Mouse (Mus musculus): ENCODE results near the gene Tex45. TPM values are rescaled to one million over a fixed set of nuclear protein-coding genes. Genes with fewer than 3 reads are reported as not detected.

The Tex45 gene
- polyA plus RNA-seq, 1 experiment from 2014 or later: not detected

DNA sequence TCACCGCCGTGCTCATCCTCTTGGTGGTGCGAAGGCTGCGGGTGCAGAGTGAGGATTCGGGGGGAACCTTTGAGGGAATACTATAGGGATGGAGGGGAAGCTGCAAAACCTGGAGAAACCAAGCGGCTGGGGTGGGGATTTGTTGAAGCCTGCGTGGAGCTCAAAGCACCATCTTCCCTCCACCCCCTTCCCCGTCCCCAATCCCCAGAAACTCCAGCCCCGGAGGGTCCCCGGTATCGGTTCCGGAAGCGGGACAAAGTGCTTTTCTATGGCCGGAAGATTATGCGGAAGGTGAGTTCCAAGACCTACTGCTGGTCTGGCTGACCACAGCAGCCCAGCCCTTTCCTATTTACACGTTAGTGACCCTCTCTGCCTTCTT is 46.4 kb downstream of the Tex45 start:
- Histone ChIP-seq H3K4me3 (ENCODE audit: low read depth, low read length) (peak overlapping the region; percentile 76), H3K4me1 (replicated peaks; ENCODE audit: control insufficient read depth, insufficient read depth, low read length) (no peaks in the 10 kb centered on the region), H3K9me3 (ENCODE audit: control insufficient read depth) (no peaks in the 10 kb centered on the region), H3K27me3 (replicated peaks; ENCODE audit: control insufficient read depth, insufficient read depth, low read length) (no peaks in the 10 kb centered on the region), H3K36me3 (ENCODE audit: control insufficient read depth, insufficient read depth) (peaks cover 34% of the 10 kb centered on the region), H3K4me2 (replicated peaks; ENCODE audit: low read depth) (peak overlapping the region; percentile 91), H3K27ac (ENCODE audit: low read depth, low read length) (peak overlapping the region; percentile 17; the same call in 1 of the 2 replicates), H3K9ac (ENCODE audit: low read depth, low read length) (peak overlapping the region; percentile 24; the same call in 1 of the 2 replicates)
- TF ChIP-seq CTCF (IDR thresholded peaks at IDR 0.05; ENCODE audit: low read depth): no peak
- ATAC-seq: no peak
- WGBS: 4% methylated on average over 16 of the region's 16 CpGs

DNA sequence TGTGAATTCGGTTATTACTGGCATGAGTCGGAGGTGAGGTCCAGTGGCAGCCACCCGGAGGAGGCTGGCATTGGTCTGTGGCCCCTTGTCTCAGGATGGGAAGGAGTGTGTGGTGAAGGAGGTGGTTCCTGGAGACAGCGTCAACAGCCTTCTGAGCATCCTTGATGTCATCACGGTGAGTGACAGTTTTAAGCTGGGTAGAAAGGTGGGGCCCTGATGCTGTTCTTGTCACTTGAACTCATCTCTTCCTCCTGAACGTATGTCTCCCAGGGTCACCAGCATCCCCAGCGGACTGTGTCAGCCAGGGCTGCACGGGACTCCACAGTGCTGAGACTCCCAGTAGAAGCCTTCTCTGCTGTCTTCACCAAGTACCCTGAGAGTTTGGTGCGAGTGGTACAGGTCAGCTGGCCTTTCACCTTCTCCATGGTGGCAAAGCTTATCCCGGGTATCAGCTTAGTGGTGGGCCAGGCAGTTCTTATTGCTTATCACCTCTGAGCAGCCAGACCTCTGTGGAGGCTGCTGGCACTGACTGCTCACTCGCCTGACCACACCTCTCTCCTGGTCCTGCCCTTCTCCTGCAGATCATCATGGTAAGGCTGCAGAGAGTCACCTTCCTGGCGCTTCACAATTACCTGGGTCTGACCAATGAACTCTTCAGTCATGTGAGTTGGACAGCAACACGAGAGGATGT is 51.5 kb downstream of the Tex45 start:
- H3K27me3 ChIP-seq (replicated peaks; ENCODE audit: control insufficient read depth, insufficient read depth, low read length): no peaks in the 10 kb centered on the region
- no peak for ATAC-seq
- no peaks in the 10 kb centered on the region for H3K4me1 ChIP-seq (replicated peaks; ENCODE audit: control insufficient read depth, insufficient read depth, low read length)
- H3K36me3 ChIP-seq (ENCODE audit: control insufficient read depth, insufficient read depth): peaks cover 53% of the 10 kb centered on the region
- H3K9me3 ChIP-seq (ENCODE audit: control insufficient read depth): no peaks in the 10 kb centered on the region
- no peak for TF ChIP-seq CTCF (IDR thresholded peaks at IDR 0.05; ENCODE audit: low read depth)
- 91% methylated on average over 13 of the region's 13 CpGs for WGBS
- H3K4me2 ChIP-seq (replicated peaks; ENCODE audit: low read depth): no peak overlapping the region
- H3K27ac ChIP-seq (ENCODE audit: low read depth, low read length): no peak overlapping the region
- no peak overlapping the region for H3K9ac ChIP-seq (ENCODE audit: low read depth, low read length)
- no peak overlapping the region for H3K4me3 ChIP-seq (ENCODE audit: low read depth, low read length)

DNA sequence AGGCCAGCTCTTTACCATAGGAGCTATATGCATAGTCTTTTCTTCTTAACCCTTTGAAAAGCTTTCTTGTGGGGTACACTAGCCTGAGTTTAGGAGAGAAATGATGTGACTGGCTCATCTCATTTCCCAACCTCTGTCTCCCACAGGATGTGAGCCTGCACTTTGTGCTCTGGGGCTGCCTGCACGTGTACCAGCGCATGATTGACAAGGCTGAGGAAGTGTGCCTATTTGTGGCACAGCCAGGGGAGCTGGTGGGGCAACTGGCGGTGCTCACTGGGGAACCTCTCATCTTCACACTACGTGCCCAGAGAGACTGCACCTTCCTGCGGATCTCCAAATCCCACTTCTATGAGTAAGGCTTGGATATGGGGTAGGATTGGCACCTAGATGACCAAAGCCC is 60.2 kb downstream of the Tex45 start:
- Histone ChIP-seq H3K36me3 (ENCODE audit: control insufficient read depth, insufficient read depth) (peaks cover 64% of the 10 kb centered on the region), H3K4me1 (replicated peaks; ENCODE audit: control insufficient read depth, insufficient read depth, low read length) (no peaks in the 10 kb centered on the region), H3K4me2 (replicated peaks; ENCODE audit: low read depth) (no peak overlapping the region), H3K4me3 (ENCODE audit: low read depth, low read length) (no peak overlapping the region), H3K9ac (ENCODE audit: low read depth, low read length) (no peak overlapping the region), H3K27me3 (replicated peaks; ENCODE audit: control insufficient read depth, insufficient read depth, low read length) (no peaks in the 10 kb centered on the region), H3K9me3 (ENCODE audit: control insufficient read depth) (no peaks in the 10 kb centered on the region), H3K27ac (ENCODE audit: low read depth, low read length) (no peak overlapping the region)
- ATAC-seq: no peak
- 92% methylated on average over 5 of the region's 5 CpGs for WGBS
- TF ChIP-seq CTCF (IDR thresholded peaks at IDR 0.05; ENCODE audit: low read depth): no peak

DNA sequence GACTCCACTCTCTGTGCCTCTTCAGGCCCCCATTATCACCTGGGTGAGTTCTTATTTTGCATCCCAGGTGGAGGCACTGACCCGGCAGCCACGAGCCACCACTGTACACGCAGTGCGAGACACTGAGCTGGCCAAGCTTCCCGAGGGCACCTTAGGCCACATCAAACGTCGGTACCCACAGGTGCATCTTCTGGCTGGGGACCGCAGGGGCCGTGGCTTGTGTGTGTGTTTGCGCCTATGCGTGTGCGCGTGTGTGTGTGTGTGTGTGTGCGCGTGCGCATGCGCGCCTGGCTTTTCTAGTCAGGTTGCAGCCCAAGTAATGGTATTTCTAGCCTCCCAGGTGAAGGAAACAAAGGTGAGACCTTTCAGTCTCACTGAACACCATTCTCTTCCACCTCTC is 61.3 kb downstream of the Tex45 start:
- Histone ChIP-seq H3K4me1 (replicated peaks; ENCODE audit: control insufficient read depth, insufficient read depth, low read length) (no peaks in the 10 kb centered on the region), H3K9me3 (ENCODE audit: control insufficient read depth) (no peaks in the 10 kb centered on the region), H3K27ac (ENCODE audit: low read depth, low read length) (no peak overlapping the region), H3K9ac (ENCODE audit: low read depth, low read length) (no peak overlapping the region), H3K4me2 (replicated peaks; ENCODE audit: low read depth) (no peak overlapping the region), H3K36me3 (ENCODE audit: control insufficient read depth, insufficient read depth) (peaks cover 68% of the 10 kb centered on the region), H3K27me3 (replicated peaks; ENCODE audit: control insufficient read depth, insufficient read depth, low read length) (no peaks in the 10 kb centered on the region), H3K4me3 (ENCODE audit: low read depth, low read length) (no peak overlapping the region)
- ATAC-seq: no peak
- 94% methylated on average over 18 of the region's 18 CpGs for WGBS
- TF ChIP-seq CTCF (IDR thresholded peaks at IDR 0.05; ENCODE audit: low read depth): no peak

DNA sequence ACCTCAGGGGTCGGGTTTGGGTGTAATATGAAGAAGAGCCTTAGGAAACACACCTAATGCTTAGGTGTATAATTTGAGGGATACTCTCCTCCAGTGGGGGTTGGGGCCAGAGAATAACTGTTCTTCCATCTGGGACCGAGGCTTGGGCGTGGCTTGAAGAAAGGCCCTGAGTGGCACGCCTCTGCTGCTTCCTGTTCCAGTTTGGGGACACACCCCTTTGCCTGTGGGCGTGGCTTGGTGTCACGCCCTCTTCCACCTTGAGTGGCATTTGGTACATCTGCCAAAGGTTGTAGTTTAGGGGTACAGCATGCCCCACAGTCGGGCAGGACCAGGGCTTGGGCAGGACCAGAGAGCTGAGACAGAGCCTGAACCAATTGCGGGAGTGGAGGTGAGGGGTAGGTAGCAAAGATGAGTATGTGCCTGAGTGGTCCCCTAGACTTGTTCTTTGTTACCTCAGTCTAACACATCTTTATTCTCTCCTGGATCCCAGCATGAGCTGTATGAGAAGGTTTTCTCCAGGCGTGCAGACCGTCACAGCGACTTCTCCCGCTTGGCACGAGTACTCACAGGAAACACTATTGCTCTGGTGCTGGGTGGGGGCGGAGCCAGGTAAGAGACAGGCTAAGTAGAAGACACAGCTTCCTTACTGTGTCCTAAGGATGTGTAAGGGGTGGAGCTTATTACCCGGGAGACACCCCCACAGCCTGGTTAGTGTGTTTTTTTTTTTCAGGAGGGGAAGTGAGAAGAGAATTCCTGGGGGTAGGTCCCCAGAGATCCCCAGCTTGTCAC is 65.6 kb downstream of the Tex45 start:
- Histone ChIP-seq H3K4me2 (replicated peaks; ENCODE audit: low read depth) (no peak overlapping the region), H3K9me3 (ENCODE audit: control insufficient read depth) (no peaks in the 10 kb centered on the region), H3K27me3 (replicated peaks; ENCODE audit: control insufficient read depth, insufficient read depth, low read length) (no peaks in the 10 kb centered on the region), H3K36me3 (ENCODE audit: control insufficient read depth, insufficient read depth) (peaks cover 84% of the 10 kb centered on the region), H3K9ac (ENCODE audit: low read depth, low read length) (no peak overlapping the region), H3K4me1 (replicated peaks; ENCODE audit: control insufficient read depth, insufficient read depth, low read length) (no peaks in the 10 kb centered on the region), H3K4me3 (ENCODE audit: low read depth, low read length) (no peak overlapping the region), H3K27ac (ENCODE audit: low read depth, low read length) (no peak overlapping the region)
- TF ChIP-seq CTCF (IDR thresholded peaks at IDR 0.05; ENCODE audit: low read depth): no peak
- WGBS: 61% methylated on average over 15 of the region's 15 CpGs
- peak; percentile 52 for ATAC-seq

Other genes starting within 250 kb of the Tex45 start
- 20.7 and 21.3 TPM in 2 replicates for gene Insr, start 191.2 kb upstream of the Tex45 start, polyA plus RNA-seq (2015; fragmentation: Nextera tagmentation; extraction: Ambion mirVana)
- 0.16 and 0.41 TPM in 2 replicates for gene A430078G23Rik, start 117.4 kb upstream of the Tex45 start, polyA plus RNA-seq (2015; fragmentation: Nextera tagmentation; extraction: Ambion mirVana)
- gene Arhgef18, start 77.9 kb upstream of the Tex45 start, polyA plus RNA-seq (2015; fragmentation: Nextera tagmentation; extraction: Ambion mirVana): 4.5 and 5.7 TPM in 2 replicates
- 14.3 and 14.9 TPM in 2 replicates for gene Pex11g, start 3.2 kb upstream of the Tex45 start, polyA plus RNA-seq (2015; fragmentation: Nextera tagmentation; extraction: Ambion mirVana)
- gene Zfp358, start 22.3 kb downstream of the Tex45 start, polyA plus RNA-seq (2015; fragmentation: Nextera tagmentation; extraction: Ambion mirVana): 16.5 and 18.1 TPM in 2 replicates
- 105 and 123 TPM in 2 replicates for gene Mcoln1, start 29.6 kb downstream of the Tex45 start, polyA plus RNA-seq (2015; fragmentation: Nextera tagmentation; extraction: Ambion mirVana)
- gene Pnpla6, start 44.5 kb downstream of the Tex45 start, polyA plus RNA-seq (2015; fragmentation: Nextera tagmentation; extraction: Ambion mirVana): 36.1 and 43.9 TPM in 2 replicates
- 0.63 and 0.76 TPM in 2 replicates for gene C330021F23Rik, start 97.1 kb downstream of the Tex45 start, polyA plus RNA-seq (2015; fragmentation: Nextera tagmentation; extraction: Ambion mirVana)
- 20.9 and 22.9 TPM in 2 replicates for gene Camsap3, start 116.4 kb downstream of the Tex45 start, polyA plus RNA-seq (2015; fragmentation: Nextera tagmentation; extraction: Ambion mirVana)
- gene Xab2, start 150.5 kb downstream of the Tex45 start, polyA plus RNA-seq (2015; fragmentation: Nextera tagmentation; extraction: Ambion mirVana): 16.8 and 17.5 TPM in 2 replicates
- gene Pet100, start 150.7 kb downstream of the Tex45 start, polyA plus RNA-seq (2015; fragmentation: Nextera tagmentation; extraction: Ambion mirVana): 152 TPM in 2 replicates
- gene Pcp2, start 154.7 kb downstream of the Tex45 start, polyA plus RNA-seq (2015; fragmentation: Nextera tagmentation; extraction: Ambion mirVana): not detected in 2 replicates
- gene Stxbp2, start 160.1 kb downstream of the Tex45 start, polyA plus RNA-seq (2015; fragmentation: Nextera tagmentation; extraction: Ambion mirVana): 163 and 185 TPM in 2 replicates
- not detected in 2 replicates for gene Retn, start 184.9 kb downstream of the Tex45 start, polyA plus RNA-seq (2015; fragmentation: Nextera tagmentation; extraction: Ambion mirVana)
- 0.09 and 0.22 TPM in 2 replicates for gene Mcemp1, start 194.9 kb downstream of the Tex45 start, polyA plus RNA-seq (2015; fragmentation: Nextera tagmentation; extraction: Ambion mirVana)
- 1.5 and 2.8 TPM in 2 replicates for gene Fcor, start 201.5 kb downstream of the Tex45 start, polyA plus RNA-seq (2015; fragmentation: Nextera tagmentation; extraction: Ambion mirVana)
- 22.8 and 23.9 TPM in 2 replicates for gene Trappc5, start 205.4 kb downstream of the Tex45 start, polyA plus RNA-seq (2015; fragmentation: Nextera tagmentation; extraction: Ambion mirVana)
- gene Fcer2a, start 223.3 kb downstream of the Tex45 start, polyA plus RNA-seq (2015; fragmentation: Nextera tagmentation; extraction: Ambion mirVana): not detected in 2 replicates
- gene Clec4g, start 249.8 kb downstream of the Tex45 start, polyA plus RNA-seq (2015; fragmentation: Nextera tagmentation; extraction: Ambion mirVana): not detected in 2 replicates

Measured in intestine, postnatal 0 days (tissue).